ENCODE assay signal across 9 mouse cellular contexts in the genomic region with DNA sequence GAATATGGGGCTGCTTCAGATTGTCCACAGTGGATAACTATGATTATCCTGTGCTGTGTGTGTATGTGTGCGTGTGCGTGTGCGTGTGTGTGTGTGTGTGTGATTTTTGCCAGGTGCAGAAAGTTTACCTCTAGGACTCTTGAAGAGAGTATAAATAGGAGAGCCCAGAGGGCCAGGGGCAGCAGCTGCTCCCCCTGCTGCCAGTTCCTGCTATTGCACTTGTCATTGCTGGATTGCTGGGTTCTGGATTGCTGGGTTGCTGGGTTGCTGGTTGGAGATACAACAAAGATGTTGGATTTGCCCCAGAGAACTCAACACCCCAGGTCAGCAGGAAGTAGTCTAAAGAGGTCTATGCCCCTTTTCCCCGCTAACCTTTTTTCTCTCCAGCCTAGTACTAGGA. TPM values are rescaled to one million over a fixed set of nuclear protein-coding genes. Genes with fewer than 3 reads are reported as not detected.
DNase-seq lines count a peak whose midpoint lies in the region; ATAC-seq and TF ChIP-seq lines count a peak whose summit lies in the region.
"Had no signal": no experiment of that assay in that cellular context is flagged by ENCODE, and none has a peak within 500 bp of the region (broad histone marks: within the 10 kb centered on the region; RNA-seq: fewer than 3 reads in every experiment).

No protein-coding gene starts in this region.

- H3K36me3 ChIP-seq in kidney, embryonic 14.5 days (ENCODE audit: control insufficient read depth, insufficient read depth, low read length), result no peaks in the 10 kb centered on the region
- H3K36me3 ChIP-seq in CH12.LX (replicated peaks in 1 of 2; ENCODE audit: control insufficient read depth in 1 of 2, insufficient read depth in 1 of 2, low read length in 1 of 2), result peaks cover 0 to 9% of the 10 kb centered on the region in 2 experiments
- no peaks in the 10 kb centered on the region for H3K36me3 ChIP-seq in forebrain, embryonic 12.5 days (replicated peaks)

- TF ChIP-seq RAD21 in CH12.LX (IDR thresholded peaks at IDR 0.05; ENCODE audit: low read depth, low read length), result peak; percentile 61

- H3K4me3 ChIP-seq in kidney, embryonic 14.5 days (ENCODE audit: low read length), result no peak overlapping the region
- H3K4me3 ChIP-seq in CH12.LX (replicated peaks in 1 of 3; ENCODE audit: low read depth in 2 of 3, low read length in 2 of 3, poor library complexity in 1 of 3), result no peak overlapping the region
- H3K4me3 ChIP-seq in forebrain, embryonic 12.5 days (replicated peaks), result no peak overlapping the region
- H3K4me3 ChIP-seq: erythroblast, embryonic 14.5 days had no signal

- peaks cover 2% of the 10 kb centered on the region; the same call in 1 of the 2 replicates for H3K4me1 ChIP-seq in kidney, embryonic 14.5 days (ENCODE audit: control insufficient read depth, insufficient read depth, low read length)
- H3K4me1 ChIP-seq in CH12.LX (ENCODE audit: control insufficient read depth in 1 of 2, insufficient read depth in 2 of 2), result peaks cover 13 to 27% of the 10 kb centered on the region in 2 experiments
- H3K4me1 ChIP-seq in forebrain, embryonic 12.5 days, result no peaks in the 10 kb centered on the region; the same call in 1 of the 2 replicates

- ATAC-seq in kidney, embryonic 14.5 days (ENCODE audit: low FRiP score, low TSS enrichment), result no peak
- 0 out of 2 replicates have a peak, but pooled peaks have one; percentile 55 for ATAC-seq in erythroid progenitor cell, adult 5-6 weeks (replicated peaks; ENCODE audit: low FRiP score, poor library complexity, severe bottlenecking)
- ATAC-seq in megakaryocyte progenitor cell, adult 5-6 weeks (replicated peaks; ENCODE audit: poor library complexity), result peak; percentile 63; the same call in 1 of the 2 replicates
- ATAC-seq in forebrain, embryonic 12.5 days (ENCODE audit: low FRiP score), result no peak

- H3K4me2 ChIP-seq in kidney, embryonic 14.5 days (replicated peaks; ENCODE audit: low read depth, low read length), result no peak overlapping the region
- no peak overlapping the region for H3K4me2 ChIP-seq in CH12.LX (ENCODE audit: insufficient read depth, low read depth, poor library complexity, severe bottlenecking)
- no peak overlapping the region for H3K4me2 ChIP-seq in forebrain, embryonic 12.5 days

- H3K27me3 ChIP-seq in kidney, embryonic 14.5 days (ENCODE audit: control insufficient read depth, insufficient read depth, low read length), result no peaks in the 10 kb centered on the region
- H3K27me3 ChIP-seq in CH12.LX (replicated peaks), result no peaks in the 10 kb centered on the region
- no peaks in the 10 kb centered on the region for H3K27me3 ChIP-seq in forebrain, embryonic 12.5 days

- peak; percentile 84 to 86 for TF ChIP-seq CTCF in CH12.LX (conservative IDR thresholded peaks at IDR 0.05 in 1 of 2, IDR thresholded peaks at IDR 0.05 in 1 of 2; ENCODE audit: low read depth in 2 of 2, low read length in 2 of 2)

- in situ Hi-C loops in CH12.LX (cut with MboI; ENCODE audit: low pct_ligation_motif_present, low pct_unique_long_range_greater_than_20kb, low sequenced_read_pairs), result no loop called here

- H3K9ac ChIP-seq in kidney, embryonic 14.5 days (ENCODE audit: low read depth, low read length), result no peak overlapping the region
- no peak overlapping the region for H3K9ac ChIP-seq in CH12.LX (ENCODE audit: insufficient read depth, low read depth)
- no peak overlapping the region for H3K9ac ChIP-seq in forebrain, embryonic 12.5 days

- no peaks in the 10 kb centered on the region for H3K9me3 ChIP-seq in kidney, embryonic 14.5 days (ENCODE audit: control insufficient read depth, low read length)
- no peaks in the 10 kb centered on the region for H3K9me3 ChIP-seq in CH12.LX (replicated peaks; ENCODE audit: low read length)
- H3K9me3 ChIP-seq in forebrain, embryonic 12.5 days, result no peaks in the 10 kb centered on the region

- no peaks in the 10 kb centered on the region for H3K79me2 ChIP-seq in CH12.LX (replicated peaks; ENCODE audit: control insufficient read depth, extremely low read depth, insufficient read depth, poor library complexity, severe bottlenecking)

- no peak for TF ChIP-seq POLR2A in CH12.LX (IDR thresholded peaks at IDR 0.05; ENCODE audit: low read depth, low read length)

- no peak for TF ChIP-seq EP300 in CH12.LX (IDR thresholded peaks at IDR 0.05; ENCODE audit: low read length)

- 79% methylated on average over 4 of the region's 4 CpGs for WGBS in kidney, embryonic 14.5 days
- 63% methylated on average over 4 of the region's 4 CpGs for WGBS in forebrain, embryonic 12.5 days

- dilution Hi-C loops in CH12.LX (cut with MboI; ENCODE audit: extremely low pct_ligation_motif_present, extremely low pct_unique_long_range_greater_than_20kb, low sequenced_read_pairs), result no loop called here

- no peak overlapping the region for H3K27ac ChIP-seq in kidney, embryonic 14.5 days (ENCODE audit: low read depth, low read length)
- no peak overlapping the region for H3K27ac ChIP-seq in CH12.LX (ENCODE audit: insufficient read depth, low read depth)
- no peak overlapping the region for H3K27ac ChIP-seq in forebrain, embryonic 12.5 days

- peak; percentile 59 for DNase-seq in kidney, adult 9 months
- peak; percentile 53 for DNase-seq in CH12.LX (ENCODE audit: extremely low read depth)
- DNase-seq in adrenal gland, adult 2 months, result peak; percentile 62
- peak; percentile 77 for DNase-seq in thymus, postnatal 25 days

TF ChIP-seq in CH12.LX, 34 proteins besides CTCF, POLR2A, EP300 and RAD21:
- TF ChIP-seq SMC3 (IDR thresholded peaks at IDR 0.05; ENCODE audit: low read depth, low read length), result peak; percentile 85
- no peak for TF ChIP-seq E2F4 (IDR thresholded peaks at IDR 0.05; ENCODE audit: insufficient replicate concordance, low read depth, low read length)
TF ChIP-seq in CH12.LX: peak in this region for 1.

RNA-seq across cellular contexts. Expression of a gene that starts 14.4 kb away (rescaled TPM):
- polyA plus RNA-seq in kidney, embryonic 14.5 days (2014; fragmentation: Nextera tagmentation; extraction: Ambion mirVana), result 11.3 and 19.3 TPM in 2 replicates
- total RNA-seq in CH12.LX (2012; rRNA removed) (7.5 and 10.4 TPM in 2 replicates), CH12.LX (2014; rRNA removed) (3.5 and 4.8 TPM in 2 replicates)
- 8.7 and 10.4 TPM in 2 replicates for polyA plus RNA-seq in CH12.LX (2012; ENCODE audit: insufficient read length, low read depth)
- total RNA-seq in adrenal gland, adult 2 months (2021), result 10 to 100 TPM; 71.9 to 78.5 TPM
- 159 and 181 TPM in 2 replicates for polyA plus RNA-seq in adrenal gland, adult 2 months (2012; rRNA removed)
- total RNA-seq in erythroid progenitor cell, adult 5-6 weeks (2015; ENCODE audit: low replicate concordance), result 3.8 and 9.7 TPM in 2 replicates
- total RNA-seq in erythroid progenitor cell, adult 5-6 weeks (2017; ENCODE audit: low replicate concordance), result 3.6 and 3.9 TPM in 2 replicates
- total RNA-seq in megakaryocyte progenitor cell, adult 5-6 weeks (2015), result 6.8 and 9.0 TPM in 2 replicates
- 4.5 and 4.8 TPM in 2 replicates for total RNA-seq in megakaryocyte progenitor cell, adult 5-6 weeks (2017)
- polyA plus RNA-seq in forebrain, embryonic 12.5 days (2016; fragmentation: Nextera tagmentation; extraction: Ambion mirVana), result 31.3 and 32.6 TPM in 2 replicates

RNA-seq across cellular contexts. Expression of a gene that starts 14.8 kb away (rescaled TPM):
- 1.3 and 1.5 TPM in 2 replicates for polyA plus RNA-seq in kidney, embryonic 14.5 days (2014; fragmentation: Nextera tagmentation; extraction: Ambion mirVana)
- total RNA-seq in CH12.LX (2012; rRNA removed) (2.2 and 3.9 TPM in 2 replicates), CH12.LX (2014; rRNA removed) (1.7 and 1.9 TPM in 2 replicates)
- polyA plus RNA-seq in CH12.LX (2012; ENCODE audit: insufficient read length, low read depth), result 0.93 and 1.4 TPM in 2 replicates
- 1 to 10 TPM in 1 of 2 experiments, under 1 TPM in 1; 0.61 to 1.5 TPM for total RNA-seq in adrenal gland, adult 2 months (2021)
- 0.90 and 1.0 TPM in 2 replicates for polyA plus RNA-seq in adrenal gland, adult 2 months (2012; rRNA removed)
- not detected in 2 replicates for total RNA-seq in erythroid progenitor cell, adult 5-6 weeks (2015; ENCODE audit: low replicate concordance)
- not detected in 2 replicates for total RNA-seq in erythroid progenitor cell, adult 5-6 weeks (2017; ENCODE audit: low replicate concordance)
- 0.37 TPM in 1 of 2 replicates, not detected in the other for total RNA-seq in megakaryocyte progenitor cell, adult 5-6 weeks (2015)
- total RNA-seq in megakaryocyte progenitor cell, adult 5-6 weeks (2017), result 0.24 and 4.3 TPM in 2 replicates
- 3.0 and 3.2 TPM in 2 replicates for polyA plus RNA-seq in forebrain, embryonic 12.5 days (2016; fragmentation: Nextera tagmentation; extraction: Ambion mirVana)
- polyA plus RNA-seq: erythroblast, embryonic 14.5 days had no signal

Comparison
In these comparisons a context has a peak if more than half of its experiments do, and no peak if none do; other contexts are left out.
1. ATAC-seq: peak in erythroid progenitor cell, adult 5-6 weeks (single experiment) and megakaryocyte progenitor cell, adult 5-6 weeks (single experiment); none in kidney, embryonic 14.5 days (single experiment) and forebrain, embryonic 12.5 days (single experiment).
2. RNA of a gene that starts 14.4 kb away (total RNA-seq): 71.9 to 78.5 TPM in adrenal gland, adult 2 months; 3.5 to 10.4 TPM in CH12.LX, 4.5 to 9.0 TPM in megakaryocyte progenitor cell, adult 5-6 weeks and 3.6 to 9.7 TPM in erythroid progenitor cell, adult 5-6 weeks; every median in the first group is over 4 times any median in the second.
3. Peak in every context shown above with its lines, with median percentiles within 50 percentile points of each other: DNase-seq.